ENCODE assay signal across 8 mouse cellular contexts in the genomic region with DNA sequence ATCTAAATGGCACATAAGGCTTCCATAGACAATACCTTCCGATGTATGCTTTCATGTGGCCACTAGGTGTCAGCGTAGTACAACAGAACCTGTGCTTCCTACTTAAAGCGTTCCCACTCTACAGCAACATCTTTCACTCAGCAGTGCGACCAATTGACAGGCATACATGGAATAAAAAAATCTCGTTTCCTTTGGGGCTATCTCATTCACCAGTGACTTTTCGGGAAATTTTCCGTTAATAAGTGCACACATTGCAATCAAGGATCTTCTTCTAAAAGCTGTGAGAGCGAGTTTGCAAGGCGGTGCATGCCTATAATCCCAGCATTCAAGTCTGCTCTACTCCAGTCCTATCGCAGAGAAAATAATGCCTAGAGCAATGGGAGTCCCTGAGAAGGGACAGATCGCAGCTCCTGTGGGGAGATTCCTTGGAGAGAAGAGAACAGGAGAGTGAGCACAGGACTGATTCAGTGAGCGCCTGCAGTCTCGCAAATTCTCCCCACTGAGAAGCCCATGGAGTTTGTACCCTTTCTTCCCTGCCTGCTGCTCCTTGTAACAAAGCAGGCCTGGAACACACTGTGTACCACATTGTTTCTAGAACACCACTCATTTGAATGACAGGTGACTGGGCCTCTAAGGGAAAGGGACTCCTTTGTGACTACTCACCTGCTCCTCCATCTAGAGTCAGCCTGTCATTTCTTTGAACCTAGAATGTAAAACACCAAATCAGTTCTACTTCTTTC.
DNase-seq lines count a peak whose midpoint lies in the region; ATAC-seq and TF ChIP-seq lines count a peak whose summit lies in the region.

No protein-coding gene starts in this region.

- no peaks in the 10 kb centered on the region for H3K9me3 ChIP-seq in G1E (replicated peaks)

- peak; percentile 75 for TF ChIP-seq CTCF in G1E (IDR thresholded peaks at IDR 0.05; ENCODE audit: low read depth, low read length)
- peak; percentile 54 for TF ChIP-seq CTCF in lung, adult 2 months (IDR thresholded peaks at IDR 0.05; ENCODE audit: insufficient read depth, low read length)

- no peak for TF ChIP-seq POLR2A in lung, adult 2 months (IDR thresholded peaks at IDR 0.05; ENCODE audit: borderline replicate concordance, extremely low read depth, low read depth, low read length)

- peak; percentile 13 for DNase-seq in G1E (ENCODE audit: low spot score)
- DNase-seq in brain, embryonic 18.5 days (ENCODE audit: low read depth, low spot score) = peak; percentile 71
- DNase-seq in heart, postnatal 10 days = peak; percentile 68 to 76
- peak; percentile 67 to 74 for DNase-seq in kidney, postnatal 36 days
- DNase-seq in lung, adult 2 months = peak; percentile 31
- peak; percentile 13 for DNase-seq in ovary, postnatal 36 days (ENCODE audit: low spot score)
- peak; percentile 26 to 57 for DNase-seq in urinary bladder, postnatal 36 days (ENCODE audit: low spot score in 2 of 2)

- peak; percentile 86 for ATAC-seq in G1E (ENCODE audit: extremely low read depth, insufficient number of reproducible peaks, low FRiP score, poor library complexity, severe bottlenecking)
- ATAC-seq in erythroid progenitor cell, adult 5-6 weeks (replicated peaks; ENCODE audit: low FRiP score, poor library complexity, severe bottlenecking) = 0 out of 2 replicates have a peak, but pooled peaks have one; percentile 39

- WGBS in lung, adult 2 months = 29% methylated on average over 13 of the region's 13 CpGs

- H3K4me1 ChIP-seq in G1E (ENCODE audit: insufficient read depth, low read depth, low read length) = no peaks in the 10 kb centered on the region
- no peaks in the 10 kb centered on the region for H3K4me1 ChIP-seq in lung, adult 2 months (ENCODE audit: control insufficient read depth, insufficient read depth, low read length)

- no peaks in the 10 kb centered on the region for H3K27me3 ChIP-seq in G1E (ENCODE audit: insufficient read depth, low read length)

- no peak overlapping the region for H3K4me3 ChIP-seq in G1E (ENCODE audit: low read depth, low read length)
- H3K4me3 ChIP-seq in lung, adult 2 months (replicated peaks; ENCODE audit: extremely low read depth, low read depth, low read length) = no peak overlapping the region

- intact Hi-C loops in heart, postnatal 10 days (cut with DNase I) = loop anchor here (1.0 to 2.0 kb wide), 4 partner anchors 157 to 654 kb away; no protein-coding TSS in a partner anchor

- no peaks in the 10 kb centered on the region for H3K36me3 ChIP-seq in G1E (replicated peaks)

Comparison
In these comparisons a context has a peak if more than half of its experiments do, and no peak if none do; other contexts are left out.
1. DNase-seq: peak in every context shown above with its lines; median percentile 72 in heart, postnatal 10 days; 71 in brain, embryonic 18.5 days; 70 in kidney, postnatal 36 days; 42 in urinary bladder, postnatal 36 days; 31 in lung, adult 2 months; 13 in G1E; 13 in ovary, postnatal 36 days.